Comparison of ENCODE assay signal across 8 mouse cellular contexts in the genomic region with DNA sequence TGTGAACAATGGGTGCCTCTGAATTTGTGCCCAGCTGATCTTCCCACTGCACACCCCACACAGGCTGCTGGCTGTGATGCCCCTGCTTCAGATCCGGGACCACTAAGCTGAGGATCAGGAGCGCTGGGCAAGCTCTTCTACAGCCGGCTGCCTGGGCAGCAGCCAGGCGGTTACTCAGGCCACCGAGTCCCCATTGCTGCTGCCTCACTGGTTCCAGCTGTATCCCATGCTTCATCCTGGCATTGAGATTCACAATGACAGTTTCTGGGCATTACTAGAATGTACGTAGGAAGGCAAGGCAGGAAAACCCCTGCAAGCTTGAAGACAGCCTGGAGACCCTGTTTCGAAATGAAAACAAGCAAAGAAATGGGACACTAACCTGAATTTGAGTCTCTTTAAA.
A peak's percentile ranks its signal among the peaks of the same experiment; 100 is the strongest.
DNase-seq lines count a peak whose midpoint lies in the region; ATAC-seq lines count a peak whose summit lies in the region.

No protein-coding gene starts in this region.

- no peaks in the 10 kb centered on the region for H3K27me3 ChIP-seq in forebrain, embryonic 11.5 days (ENCODE audit: control insufficient read depth, insufficient read depth, low read length)
- no peaks in the 10 kb centered on the region for H3K27me3 ChIP-seq in intestine, embryonic 15.5 days (replicated peaks)
- H3K27me3 ChIP-seq in stomach, embryonic 16.5 days (ENCODE audit: control insufficient read depth, insufficient read depth, low read length): no peaks in the 10 kb centered on the region

- H3K4me1 ChIP-seq in forebrain, embryonic 11.5 days (replicated peaks; ENCODE audit: control insufficient read depth, insufficient read depth, low read length): peaks cover 3% of the 10 kb centered on the region; the same call in 1 of the 2 replicates
- peaks cover 10% of the 10 kb centered on the region; the same call in 1 of the 2 replicates for H3K4me1 ChIP-seq in intestine, embryonic 15.5 days (replicated peaks)
- peaks cover 12% of the 10 kb centered on the region for H3K4me1 ChIP-seq in stomach, embryonic 16.5 days (ENCODE audit: control insufficient read depth, insufficient read depth, low read length)

- peak overlapping the region; percentile 18 for H3K4me3 ChIP-seq in forebrain, embryonic 11.5 days (ENCODE audit: low read depth, low read length)
- peak overlapping the region; percentile 15 for H3K4me3 ChIP-seq in intestine, embryonic 15.5 days (replicated peaks)
- H3K4me3 ChIP-seq in stomach, embryonic 16.5 days (replicated peaks; ENCODE audit: low read length): no peak overlapping the region

- H3K4me2 ChIP-seq in forebrain, embryonic 11.5 days (ENCODE audit: low read depth, low read length, severe bottlenecking): peak overlapping the region; percentile 48
- H3K4me2 ChIP-seq in intestine, embryonic 15.5 days (replicated peaks): peak overlapping the region; percentile 59
- H3K4me2 ChIP-seq in stomach, embryonic 16.5 days (ENCODE audit: low read depth, low read length): peak overlapping the region; percentile 63

- ATAC-seq in forebrain, embryonic 11.5 days (replicated peaks; ENCODE audit: low FRiP score): 0 out of 2 replicates have a peak, but pooled peaks have one; percentile 29
- peak; percentile 17; the same call in 1 of the 2 replicates for ATAC-seq in intestine, embryonic 15.5 days
- ATAC-seq in stomach, embryonic 16.5 days (ENCODE audit: insufficient read depth, low FRiP score): no peak

- DNase-seq in left cerebral cortex, adult 18-20 months (ENCODE audit: low spot score in 2 of 2): peak; percentile 10 to 11
- no peak for DNase-seq in left cerebral cortex, adult 11 months (ENCODE audit: low spot score)
- DNase-seq in forebrain, embryonic 11.5 days (ENCODE audit: low spot score): peak; percentile 56
- DNase-seq in lung, postnatal 14 days: peak; percentile 33
- no peak for DNase-seq in MN1 (ENCODE audit: low spot score)
- DNase-seq in kidney, postnatal 10 days: no peak

- H3K9ac ChIP-seq in forebrain, embryonic 11.5 days (ENCODE audit: low read length): peak overlapping the region; percentile 61
- H3K9ac ChIP-seq in intestine, embryonic 15.5 days: no peak overlapping the region; the same call in 1 of the 2 replicates
- H3K9ac ChIP-seq in stomach, embryonic 16.5 days (ENCODE audit: low read length): peak overlapping the region; percentile 69; the same call in 1 of the 2 replicates

- H3K27ac ChIP-seq in forebrain, embryonic 11.5 days (ENCODE audit: low read depth, low read length): no peak overlapping the region
- no peak overlapping the region for H3K27ac ChIP-seq in intestine, embryonic 15.5 days
- no peak overlapping the region for H3K27ac ChIP-seq in stomach, embryonic 16.5 days (ENCODE audit: low read length)

- 49% methylated on average over 7 of the region's 7 CpGs for WGBS in forebrain, embryonic 11.5 days
- 67% methylated on average over 7 of the region's 7 CpGs for WGBS in intestine, embryonic 15.5 days
- WGBS in stomach, embryonic 16.5 days: 55% methylated on average over 7 of the region's 7 CpGs

- H3K36me3 ChIP-seq in forebrain, embryonic 11.5 days (ENCODE audit: control insufficient read depth, insufficient read depth, low read length): no peaks in the 10 kb centered on the region
- no peaks in the 10 kb centered on the region for H3K36me3 ChIP-seq in intestine, embryonic 15.5 days
- no peaks in the 10 kb centered on the region for H3K36me3 ChIP-seq in stomach, embryonic 16.5 days (ENCODE audit: control insufficient read depth, insufficient read depth, low read length)

- H3K9me3 ChIP-seq in forebrain, embryonic 11.5 days (ENCODE audit: control insufficient read depth, low read length): no peaks in the 10 kb centered on the region
- no peaks in the 10 kb centered on the region for H3K9me3 ChIP-seq in intestine, embryonic 15.5 days
- no peaks in the 10 kb centered on the region for H3K9me3 ChIP-seq in stomach, embryonic 16.5 days (replicated peaks; ENCODE audit: control insufficient read depth, low read length)

Comparison
In these comparisons a context has a peak if more than half of its experiments do, and no peak if none do; other contexts are left out.
1. DNase-seq: peak in left cerebral cortex, adult 18-20 months (2 of 2), forebrain, embryonic 11.5 days (single experiment) and lung, postnatal 14 days (single experiment); none in left cerebral cortex, adult 11 months (single experiment), MN1 (single experiment) and kidney, postnatal 10 days (single experiment).
2. Peak in every context shown above with its lines, with median percentiles within 50 percentile points of each other: H3K4me2 ChIP-seq.